Mouse (Mus musculus) heart, adult 18-20 months (tissue): ENCODE data around the gene Kcnq2. TPM values are rescaled to one million over a fixed set of nuclear protein-coding genes. Genes with fewer than 3 reads are reported as not detected.

Experiments used
- DNase-seq, 2 experiments: peaks; one replicate each; pipeline ENCODE4 v3.0.0; 2021 to 2022; ENCODE audit warnings: mixed read lengths in 1 of 2
- total RNA-seq, 2 experiments: library from RNA; stranded (reverse); gene quantifications; 2 replicates each; pipeline ENCODE4 v1.2.3; 2021

The Kcnq2 gene
- total RNA-seq, 2 experiments from 2014 or later = 0.03 TPM; not detected in 1

GRCm38 (mm10) chr2:181147546-181148317 is 12.6 kb upstream of the Kcnq2 start:
- DNase-seq = peak; percentile 64 to 66

DNA sequence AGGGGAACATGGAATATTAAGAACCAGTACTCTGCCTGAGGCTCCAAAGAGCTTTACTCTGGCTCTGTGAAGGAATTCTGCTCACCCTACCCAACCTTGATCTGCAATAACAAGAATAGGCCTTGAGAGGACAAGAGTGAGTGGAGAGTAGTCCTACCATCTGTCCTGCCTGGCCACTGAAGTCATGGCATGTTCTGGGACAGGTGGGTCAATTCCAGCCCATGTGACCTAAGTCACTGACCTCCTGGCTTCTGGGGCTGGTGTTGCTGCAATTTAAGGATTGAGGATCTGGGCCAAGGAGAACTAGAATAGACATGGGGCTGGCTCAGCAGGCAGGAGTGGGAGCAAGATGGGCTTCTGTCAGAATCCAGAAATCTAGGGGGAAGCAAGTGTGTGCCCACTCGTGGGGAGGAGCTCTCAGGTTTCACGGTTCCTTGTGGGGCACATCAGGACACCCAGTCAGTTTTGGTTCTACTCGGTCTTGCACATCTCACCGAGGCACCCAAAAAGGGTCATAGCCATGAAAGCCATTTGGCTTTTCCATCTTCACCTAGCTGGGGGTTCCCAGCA is 12.0 kb upstream of the Kcnq2 start:
- DNase-seq = peak; percentile 42 to 54

- no peak for DNase-seq
Measured at GRCm38 (mm10) chr2:181144675-181145074, 9.6 kb upstream of the Kcnq2 start.

- no peak for DNase-seq
Measured at GRCm38 (mm10) chr2:181143509-181144276, 8.6 kb upstream of the Kcnq2 start.

DNA sequence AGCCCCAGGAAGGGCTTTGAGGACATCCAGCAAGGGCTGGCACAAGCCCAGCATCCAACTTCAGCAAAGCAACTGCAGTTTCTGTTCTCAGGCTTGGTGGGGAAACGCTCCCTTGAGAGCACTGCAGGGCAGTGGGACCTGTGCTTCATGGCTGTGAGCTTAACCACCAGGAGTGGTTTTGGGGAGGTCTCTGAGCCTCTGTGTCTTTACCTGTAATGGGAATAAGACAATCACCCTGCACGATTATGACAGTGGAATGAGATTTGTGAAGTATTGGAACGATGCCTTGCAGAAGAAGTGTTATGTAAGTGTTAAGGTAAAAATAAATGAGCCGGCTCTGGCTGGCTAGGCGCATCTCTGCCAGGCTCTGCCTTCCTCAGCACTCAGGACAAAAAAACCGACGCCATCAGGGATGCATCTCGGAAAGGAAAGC is 7.6 kb upstream of the Kcnq2 start:
- DNase-seq = peak in 1 of 2 experiments; percentile 28

DNA sequence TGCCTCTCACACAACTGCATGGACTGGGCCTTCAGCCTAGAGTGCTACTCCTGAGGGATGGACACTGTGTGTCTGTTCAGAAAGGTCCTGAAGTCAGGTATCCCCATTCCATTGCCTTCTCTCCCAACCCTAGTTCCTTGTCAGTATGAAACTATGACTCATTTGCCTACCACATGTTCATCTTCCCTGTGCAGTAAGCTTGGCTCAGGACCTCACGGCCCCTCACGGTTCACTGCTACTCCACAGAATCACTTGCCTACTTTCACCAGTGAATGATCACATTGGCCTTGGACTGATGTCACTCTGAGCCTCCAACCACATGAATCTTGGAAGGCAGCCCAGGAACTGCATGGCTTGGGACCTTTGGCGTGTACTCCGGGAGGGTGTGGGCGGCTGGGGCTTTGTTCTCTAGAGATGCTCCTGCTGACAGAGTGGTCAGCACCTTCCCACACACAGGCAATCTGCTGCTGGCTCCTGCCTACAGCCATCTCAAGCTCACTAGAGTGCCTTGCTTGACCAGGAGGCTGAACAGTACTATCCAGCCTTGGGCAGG is 4.6 kb upstream of the Kcnq2 start:
- DNase-seq = no peak

GRCm38 (mm10) chr2:181136934-181137333 is 1.8 kb upstream of the Kcnq2 start:
- peak in 1 of 2 experiments; percentile 54 for DNase-seq

GRCm38 (mm10) chr2:181135446-181135818 is 332 bp upstream of the Kcnq2 start:
- no peak for DNase-seq

DNA sequence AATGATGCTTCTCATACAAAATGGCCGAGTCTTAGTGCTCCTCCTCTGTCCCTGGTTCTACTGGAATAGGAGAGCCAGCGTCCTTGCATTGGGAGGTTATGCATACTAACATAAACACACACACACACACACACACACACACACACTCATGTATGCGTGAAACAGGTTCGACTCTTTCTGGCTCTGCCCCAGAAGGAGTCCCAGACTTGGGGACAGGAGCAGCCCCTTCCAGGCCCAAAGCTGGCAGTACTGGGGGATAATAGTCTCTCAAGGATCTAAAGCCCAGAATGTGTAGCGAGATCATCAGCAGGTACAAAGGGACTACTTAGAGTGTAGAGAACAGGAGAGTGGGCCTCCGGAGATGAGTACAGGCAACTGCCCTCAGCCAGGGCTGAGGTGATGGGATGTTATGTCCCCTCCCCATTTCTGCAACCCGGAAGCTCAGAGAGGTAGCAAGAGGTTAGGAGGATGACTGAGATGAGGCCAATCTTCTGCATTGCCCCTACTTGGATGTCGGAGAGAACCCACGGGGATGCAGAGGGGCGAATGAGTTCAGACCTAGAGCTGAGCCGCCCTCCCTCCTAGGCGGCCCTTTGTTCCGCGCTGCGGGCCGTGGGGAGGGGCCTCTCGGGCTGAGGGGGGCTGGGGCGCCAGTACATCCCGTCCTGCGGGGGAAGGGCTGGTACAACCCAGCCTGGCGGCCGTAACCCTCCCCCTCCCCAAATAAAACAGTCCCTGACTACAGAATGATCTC is 1.1 kb downstream of the Kcnq2 start:
- no peak for DNase-seq

GRCm38 (mm10) chr2:181130245-181130644 is 4.9 kb downstream of the Kcnq2 start:
- DNase-seq = no peak

DNA sequence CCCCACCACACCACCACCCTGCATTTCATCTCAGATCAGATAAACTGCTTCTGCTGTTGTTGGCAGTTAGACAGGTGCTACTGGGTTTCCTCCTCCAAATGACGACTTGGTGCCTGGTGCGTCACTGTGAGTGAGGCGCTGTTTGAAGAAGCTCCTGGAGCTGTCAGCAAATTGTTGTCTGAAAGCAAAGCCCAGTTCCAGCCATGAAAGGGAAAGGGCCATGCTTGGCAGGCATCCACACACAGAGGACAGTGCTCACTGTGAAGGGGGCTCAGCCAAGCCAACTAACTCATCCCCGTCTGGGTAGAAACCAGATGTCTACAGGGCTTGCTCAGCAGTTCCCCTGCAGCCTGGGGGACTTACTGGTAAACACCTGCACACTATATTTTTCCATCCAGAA is 6.1 kb downstream of the Kcnq2 start:
- no peak for DNase-seq

DNA sequence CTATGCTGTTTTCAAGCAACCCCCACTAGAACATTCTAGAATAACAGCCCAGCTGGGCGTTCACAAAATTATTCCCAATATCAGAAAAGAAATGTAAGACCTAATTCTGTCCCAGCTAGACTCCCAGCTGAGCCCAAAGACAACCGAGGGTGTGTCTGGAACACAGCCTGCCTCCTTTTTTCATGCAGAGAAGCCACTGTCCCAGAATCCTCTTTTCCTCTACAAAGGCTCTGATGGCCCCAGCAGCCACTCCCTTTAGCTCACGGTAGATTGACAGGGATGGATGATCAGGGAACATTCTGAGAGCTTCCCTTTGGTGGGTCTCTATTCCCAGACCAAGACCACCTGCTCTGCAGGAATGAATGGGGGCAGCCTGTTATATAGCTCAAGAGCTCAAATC is 7.3 kb downstream of the Kcnq2 start:
- DNase-seq = no peak

DNA sequence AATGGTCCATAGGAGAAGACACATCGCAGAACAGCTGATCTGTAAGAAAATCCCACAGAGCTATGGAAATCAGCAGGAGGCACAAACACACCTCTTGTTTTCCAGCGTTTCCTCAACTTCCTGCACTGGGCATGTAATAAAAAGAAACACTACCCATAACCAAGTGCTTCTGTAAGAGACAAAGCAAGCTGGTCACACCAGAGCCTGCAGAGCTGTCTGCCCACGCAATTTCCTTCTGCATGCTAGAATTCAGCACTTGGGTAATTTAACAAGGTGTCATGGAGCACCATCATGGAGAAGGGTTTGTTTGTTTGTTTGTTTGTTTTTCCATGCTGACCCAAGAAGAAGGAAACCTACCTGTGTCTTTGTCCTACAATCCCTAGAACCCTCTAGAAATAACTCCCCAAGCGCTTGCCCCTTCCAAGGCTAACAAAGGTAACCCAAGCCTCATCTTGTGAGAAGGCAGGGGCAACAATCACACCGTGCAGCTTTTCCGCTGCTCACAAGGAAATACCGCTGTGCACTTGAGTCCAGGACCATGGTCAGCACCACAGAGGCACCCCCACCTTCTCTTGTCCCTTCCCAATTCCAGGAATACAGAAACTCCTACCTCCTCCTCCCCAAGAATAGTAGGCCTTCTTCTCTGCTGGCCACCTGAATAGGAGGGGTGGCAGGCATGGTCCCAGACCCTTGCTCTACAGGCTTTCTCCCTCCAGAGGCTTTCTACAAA is 9.2 kb downstream of the Kcnq2 start:
- no peak for DNase-seq

GRCm38 (mm10) chr2:181122642-181123041 is 12.5 kb downstream of the Kcnq2 start:
- DNase-seq = no peak

DNA sequence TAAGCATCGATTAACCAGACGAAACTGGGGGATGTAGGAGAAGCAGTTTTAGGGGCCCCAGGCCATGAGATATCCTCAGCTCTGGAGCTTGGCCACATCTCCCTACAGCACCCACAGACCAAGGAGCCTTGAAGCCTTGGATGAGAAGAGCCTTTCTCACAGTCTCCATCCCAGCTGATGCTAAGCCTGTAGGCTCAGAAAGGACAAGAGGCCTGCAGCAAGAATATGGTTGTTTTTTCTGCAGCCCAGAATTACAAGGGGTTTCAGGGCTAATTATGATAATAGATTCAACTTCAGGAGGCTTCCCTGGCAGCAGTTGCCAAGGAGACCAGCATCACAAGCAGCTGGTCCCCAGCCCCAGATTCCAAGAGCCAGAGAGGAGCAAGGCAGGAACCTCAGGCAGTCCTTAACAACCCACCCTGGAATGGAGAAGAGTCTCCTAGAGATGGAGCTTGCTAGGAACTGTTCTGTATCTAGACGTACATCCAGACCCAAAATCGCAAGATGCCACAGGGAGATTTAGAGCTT is 14.1 kb downstream of the Kcnq2 start:
- DNase-seq = no peak

- DNase-seq = peak in 1 of 2 experiments; percentile 6
Measured at GRCm38 (mm10) chr2:181119952-181120351, 15.1 kb downstream of the Kcnq2 start.

GRCm38 (mm10) chr2:181116436-181116835 is 18.7 kb downstream of the Kcnq2 start:
- no peak for DNase-seq

GRCm38 (mm10) chr2:181115367-181115766 is 19.7 kb downstream of the Kcnq2 start:
- no peak for DNase-seq

DNA sequence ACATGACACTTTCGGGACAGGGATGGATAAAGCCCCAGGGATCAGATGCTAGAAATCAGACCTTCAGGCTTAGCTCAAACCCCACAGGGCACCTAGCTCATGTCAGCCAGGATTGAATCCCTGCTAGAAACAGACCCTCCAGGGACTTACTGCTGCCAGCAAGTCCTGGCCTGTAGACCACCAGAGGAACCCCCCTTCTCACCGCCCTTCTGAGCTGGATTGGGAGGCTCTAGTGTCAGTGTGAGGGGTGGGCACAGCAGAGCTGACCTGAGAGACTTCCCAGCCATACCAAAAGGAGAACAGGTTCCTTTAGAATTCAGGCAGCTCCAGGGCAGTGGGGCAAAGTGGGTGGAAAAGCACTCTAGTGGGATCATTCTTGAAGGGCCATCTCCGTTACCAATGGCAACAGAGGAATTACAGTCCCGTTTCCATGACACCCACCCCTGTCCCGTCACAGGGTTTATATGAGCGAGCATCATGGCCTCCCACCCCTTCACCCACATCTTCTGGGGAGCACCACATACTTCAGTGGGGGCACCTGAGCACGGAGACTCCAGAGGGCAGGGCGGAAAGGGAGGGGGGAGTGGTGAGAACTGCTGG is 21.2 kb downstream of the Kcnq2 start:
- DNase-seq = no peak

- no peak for DNase-seq
Measured at GRCm38 (mm10) chr2:181111665-181112064, 23.4 kb downstream of the Kcnq2 start.

DNA sequence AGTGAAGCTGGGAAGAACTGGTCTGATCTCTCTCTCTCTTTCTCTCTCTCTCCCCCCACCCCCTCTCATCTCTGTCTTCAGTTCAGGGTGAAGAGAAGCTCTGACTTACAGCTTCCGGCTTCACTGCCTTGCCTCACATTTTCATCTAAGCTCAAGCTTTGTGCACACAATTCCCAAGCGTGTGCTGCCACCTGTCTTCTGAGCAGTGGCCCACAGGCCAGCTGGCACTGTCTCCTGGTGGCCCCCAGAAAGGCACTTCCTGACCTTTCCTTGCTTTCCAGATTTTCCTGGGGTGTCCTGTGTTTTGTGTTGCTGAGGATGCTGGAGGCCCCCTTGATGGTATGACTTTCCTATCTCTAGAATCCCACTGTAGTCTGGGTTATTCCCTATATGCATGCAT is 31.0 kb downstream of the Kcnq2 start:
- DNase-seq = no peak
